Mouse (Mus musculus) spleen, adult 2 months (tissue): ENCODE measurements around the gene Cwh43. TPM values are rescaled to one million over a fixed set of nuclear protein-coding genes. Genes with fewer than 3 reads are reported as not detected.

ENCODE experiments used
- DNase-seq, 2 experiments: peaks; one replicate each; pipeline versions ENCODE4 v3.0.0 to v3.0.0-alpha.2; 2012 to 2021; ENCODE audit warnings: low spot score in 2 of 2, low read depth in 1 of 2
- H3K27ac ChIP-seq: fragments of 200-500 bp; 2 replicates; pipeline ENCODE4 v1.5.1; 2012; ENCODE audit warnings: low read length, inconsistent platforms; ENCODE audit not compliant: insufficient read depth
- H3K27me3 ChIP-seq: fragments of 200-500 bp; 2 replicates; pipeline ENCODE4 v1.6.1; 2012; ENCODE audit warnings: mild to moderate bottlenecking, moderate library complexity, low read length, inconsistent platforms; ENCODE audit not compliant: control insufficient read depth, insufficient read depth
- H3K36me3 ChIP-seq: fragments of 200-500 bp; 2 replicates; pipeline ENCODE4 v1.6.1; 2012; ENCODE audit warnings: mild to moderate bottlenecking, low read length, inconsistent platforms; ENCODE audit not compliant: control insufficient read depth, insufficient read depth
- H3K4me1 ChIP-seq: fragments of 200-500 bp; 2 replicates; pipeline ENCODE4 v1.6.1; 2011; ENCODE audit warnings: inconsistent platforms; ENCODE audit not compliant: control insufficient read depth, insufficient read depth, insufficient read length
- H3K4me3 ChIP-seq: fragments of 200-500 bp; 2 replicates; pipeline ENCODE4 v1.5.1; 2011; ENCODE audit warnings: mild to moderate bottlenecking, inconsistent platforms; ENCODE audit not compliant: insufficient read depth, insufficient read length; ENCODE audit errors: extremely low read depth
- CTCF ChIP-seq: fragments of 200-500 bp; IDR thresholded peaks from 2 replicates; pipeline ENCODE4 v1.5.1; 2011; ENCODE audit warnings: mild to moderate bottlenecking, inconsistent platforms; ENCODE audit not compliant: insufficient read depth, insufficient read length, insufficient replicate concordance; ENCODE audit errors: extremely low read depth
- POLR2A ChIP-seq: fragments of 200-500 bp; IDR thresholded peaks from 2 replicates; pipeline ENCODE4 v1.6.1; 2011; ENCODE audit warnings: low read depth, low read length, inconsistent platforms
- WGBS: fragments of 180-500 bp; shearing (Covaris S2); methylation state at CpG from one replicate; pipeline ENCODE4 v1.1.7; 2018; 5-methylcytosine and 5-hydroxymethylcytosine counted together
- polyA plus RNA-seq: library from polyadenylated mRNA; depleted of rRNA; stranded (reverse); fragments of >200 nt; gene quantifications from 2 replicates; pipeline ENCODE4 v1.2.3, GENCODE M21; 2012

Cwh43 gene
- polyA plus RNA-seq, 1 experiment, result not detected

GRCm38 (mm10) chr5:73364107-73364864 lies 41.6 kb upstream of the Cwh43 start:
- WGBS, result 92% methylated on average over 2 of the region's 2 CpGs
- H3K4me3 ChIP-seq, result no peak overlapping the region
- H3K27ac ChIP-seq, result no peak overlapping the region
- H3K4me1 ChIP-seq, result no peaks in the 10 kb centered on the region; the same call in 1 of the 2 replicates
- no peaks in the 10 kb centered on the region for H3K36me3 ChIP-seq
- DNase-seq, result no peak
- no peak for TF ChIP-seq CTCF
- TF ChIP-seq POLR2A, result no peak
- 0 out of 2 replicates have a peak, but pooled peaks cover 1% of the 10 kb centered on the region for H3K27me3 ChIP-seq

- whole genome bisulfite sequencing, result 82% methylated on average over 4 of the region's 4 CpGs
- no peaks in the 10 kb centered on the region; the same call in 1 of the 2 replicates for H3K4me1 ChIP-seq
- no peak overlapping the region for H3K27ac ChIP-seq
- H3K4me3 ChIP-seq, result no peak overlapping the region
- no peak for TF ChIP-seq CTCF
- no peak for TF ChIP-seq POLR2A
- no peak for DNase-seq
- 0 out of 2 replicates have a peak, but pooled peaks cover 1% of the 10 kb centered on the region for H3K27me3 ChIP-seq
- no peaks in the 10 kb centered on the region for H3K36me3 ChIP-seq
These were observed 38.0 kb upstream of the Cwh43 start for GRCm38 (mm10) chr5:73367906-73368305.

- no peak for DNase-seq
- Histone ChIP-seq H3K4me3 (no peak overlapping the region), H3K4me1 (no peaks in the 10 kb centered on the region; the same call in 1 of the 2 replicates), H3K27ac (no peak overlapping the region), H3K36me3 (no peaks in the 10 kb centered on the region), H3K27me3 (no peaks in the 10 kb centered on the region)
- no peak for TF ChIP-seq POLR2A
- no peak for TF ChIP-seq CTCF
- 68% methylated on average over 10 of the region's 10 CpGs for WGBS
These were observed 36.9 kb upstream of the Cwh43 start for GRCm38 (mm10) chr5:73368845-73369447.

DNA sequence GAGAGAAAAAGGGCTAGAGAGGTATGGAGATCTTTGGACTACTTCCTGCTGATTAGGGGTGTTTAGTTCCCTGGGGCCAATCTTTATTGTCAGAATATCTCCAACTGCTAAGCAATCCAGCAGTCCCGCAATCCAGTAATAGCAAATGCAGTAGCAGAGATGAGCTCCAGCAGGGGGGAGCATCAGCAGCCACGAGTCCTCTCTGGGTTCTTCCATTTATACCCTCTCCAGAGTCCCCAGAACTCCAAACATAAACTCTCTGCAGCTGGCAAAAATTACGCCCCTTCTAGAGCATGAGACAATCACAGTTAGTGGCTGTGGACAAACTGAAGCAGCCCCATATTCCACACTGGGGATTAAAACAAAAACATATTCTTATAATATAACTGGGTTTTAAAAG lies 36.1 kb upstream of the Cwh43 start:
- H3K27me3 ChIP-seq, result no peaks in the 10 kb centered on the region
- TF ChIP-seq POLR2A (no peak), CTCF (no peak)
- 75% methylated on average over 3 of the region's 3 CpGs for WGBS
- no peaks in the 10 kb centered on the region; the same call in 1 of the 2 replicates for H3K4me1 ChIP-seq
- no peak for DNase-seq
- no peaks in the 10 kb centered on the region for H3K36me3 ChIP-seq
- H3K27ac ChIP-seq, result no peak overlapping the region
- H3K4me3 ChIP-seq, result no peak overlapping the region

DNA sequence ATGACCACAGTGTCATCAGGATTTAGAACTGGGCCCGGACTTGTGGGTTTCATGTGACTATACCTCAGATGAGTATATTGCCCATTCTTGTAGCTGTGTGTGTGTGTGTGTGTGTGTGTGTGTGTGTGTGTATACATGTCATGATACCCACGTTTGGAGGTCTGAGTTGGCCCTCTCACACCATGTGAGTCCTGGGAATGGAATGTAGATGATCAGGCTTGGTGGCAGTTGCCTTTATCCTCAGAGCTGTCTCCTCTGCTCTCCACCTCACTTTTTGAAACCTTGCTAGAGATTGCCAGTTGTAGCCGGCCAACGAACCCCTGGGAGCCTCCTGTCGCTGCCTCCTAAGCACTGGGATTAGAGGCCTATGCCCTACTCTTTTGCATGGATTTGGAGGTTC lies 33.3 kb upstream of the Cwh43 start:
- Histone ChIP-seq H3K27ac (no peak overlapping the region), H3K27me3 (no peaks in the 10 kb centered on the region), H3K4me3 (no peak overlapping the region), H3K4me1 (no peaks in the 10 kb centered on the region; the same call in 1 of the 2 replicates), H3K36me3 (no peaks in the 10 kb centered on the region)
- WGBS, result 84% methylated on average over 5 of the region's 5 CpGs
- DNase-seq, result no peak
- TF ChIP-seq CTCF, result no peak
- TF ChIP-seq POLR2A, result no peak

GRCm38 (mm10) chr5:73373184-73373583 lies 32.7 kb upstream of the Cwh43 start:
- no peaks in the 10 kb centered on the region for H3K36me3 ChIP-seq
- H3K27ac ChIP-seq, result no peak overlapping the region
- WGBS, result 72% methylated on average over 3 of the region's 3 CpGs
- H3K4me1 ChIP-seq, result no peaks in the 10 kb centered on the region; the same call in 1 of the 2 replicates
- no peak for DNase-seq
- TF ChIP-seq POLR2A (no peak), CTCF (no peak)
- H3K4me3 ChIP-seq, result no peak overlapping the region
- no peaks in the 10 kb centered on the region for H3K27me3 ChIP-seq

DNA sequence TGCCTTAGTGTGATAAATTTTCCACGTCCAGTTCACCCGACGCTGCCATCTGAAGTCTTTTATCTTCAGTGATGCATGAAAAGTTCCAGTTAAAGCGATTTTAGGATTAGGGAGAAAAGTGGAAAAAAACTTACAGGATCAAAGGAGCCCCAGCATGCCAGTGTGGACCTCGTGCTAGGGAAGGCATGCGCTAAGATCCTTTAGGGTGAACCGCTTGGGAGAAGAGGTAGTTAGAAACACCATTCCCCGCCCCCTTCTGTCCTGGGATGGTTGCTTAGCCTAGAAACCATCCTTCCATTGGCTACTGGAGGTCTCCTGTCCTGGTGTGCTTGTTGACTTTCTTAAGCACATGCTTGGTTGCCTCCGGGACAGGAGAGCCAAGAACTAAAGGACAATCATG lies 29.8 kb upstream of the Cwh43 start:
- H3K36me3 ChIP-seq, result no peaks in the 10 kb centered on the region
- H3K27ac ChIP-seq, result no peak overlapping the region
- TF ChIP-seq CTCF (no peak), POLR2A (no peak)
- H3K4me1 ChIP-seq, result no peaks in the 10 kb centered on the region
- no peaks in the 10 kb centered on the region for H3K27me3 ChIP-seq
- H3K4me3 ChIP-seq, result no peak overlapping the region
- 93% methylated on average over 9 of the region's 9 CpGs for WGBS
- DNase-seq, result no peak
